Mouse (Mus musculus): ENCODE results near the gene Cttnbp2nl.

GRCm38 (mm10) chr3:105061991-105062390 lies 9.0 kb upstream of the Cttnbp2nl start:
- TF ChIP-seq CTCF (IDR thresholded peaks at IDR 0.05; ENCODE audit: insufficient read depth, low read depth, low read length) (no peak), POLR2A (IDR thresholded peaks at IDR 0.05; ENCODE audit: insufficient read depth, low read depth, low read length) (no peak)

Measured in olfactory bulb, adult 2 months (tissue).